Mouse (Mus musculus): ENCODE results near the gene Itgbl1. TPM values are rescaled to one million over a fixed set of nuclear protein-coding genes. Genes with fewer than 3 reads are reported as not detected.

The Itgbl1 gene
- polyA plus RNA-seq, 1 experiment, result not detected

DNA sequence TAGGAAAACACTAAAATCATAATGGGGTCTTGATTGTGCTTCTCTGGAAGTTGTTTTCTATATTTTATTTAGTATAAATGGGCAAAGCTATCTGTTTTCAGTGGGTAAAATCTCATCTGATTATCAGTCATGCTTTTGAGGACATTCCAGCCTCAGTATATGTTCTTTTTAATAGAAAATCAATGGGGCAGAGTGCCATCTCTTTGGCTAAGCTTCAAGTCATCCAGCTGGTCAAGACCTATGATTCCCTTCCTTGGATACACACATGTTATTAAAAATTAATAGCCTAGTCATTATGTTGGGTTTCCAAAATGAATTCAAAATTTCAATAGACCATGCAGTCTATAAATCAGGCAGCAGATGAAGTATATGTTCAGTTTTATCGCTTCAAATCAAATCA lies 204.8 kb downstream of the Itgbl1 start:
- no peaks in the 10 kb centered on the region for H3K27me3 ChIP-seq (ENCODE audit: control insufficient read depth)
- TF ChIP-seq TAL1 (IDR thresholded peaks at IDR 0.05; ENCODE audit: low read length) (no peak), GATA1 (IDR thresholded peaks at IDR 0.05; ENCODE audit: low read length) (no peak)
- H3K4me3 ChIP-seq (replicated peaks), result no peak overlapping the region
- no peaks in the 10 kb centered on the region for H3K36me3 ChIP-seq (ENCODE audit: control insufficient read depth)
- no peaks in the 10 kb centered on the region for H3K4me1 ChIP-seq (ENCODE audit: control insufficient read depth)
- H3K9me3 ChIP-seq (ENCODE audit: control insufficient read depth, low read length), result no peaks in the 10 kb centered on the region; the same call in 1 of the 2 replicates

GRCm38 (mm10) chr14:123865779-123866726 lies 206.3 kb downstream of the Itgbl1 start:
- TF ChIP-seq TAL1 (IDR thresholded peaks at IDR 0.05; ENCODE audit: low read length), result no peak
- H3K36me3 ChIP-seq (ENCODE audit: control insufficient read depth), result no peaks in the 10 kb centered on the region
- no peaks in the 10 kb centered on the region; the same call in 1 of the 2 replicates for H3K9me3 ChIP-seq (ENCODE audit: control insufficient read depth, low read length)
- no peak overlapping the region for H3K4me3 ChIP-seq (replicated peaks)
- no peaks in the 10 kb centered on the region for H3K27me3 ChIP-seq (ENCODE audit: control insufficient read depth)
- H3K4me1 ChIP-seq (ENCODE audit: control insufficient read depth), result no peaks in the 10 kb centered on the region

GRCm38 (mm10) chr14:123927903-123928302 lies 268.1 kb downstream of the Itgbl1 start:
- TF ChIP-seq TAL1 (IDR thresholded peaks at IDR 0.05; ENCODE audit: low read length) (no peak), GATA1 (IDR thresholded peaks at IDR 0.05; ENCODE audit: low read length) (no peak)
- no peak overlapping the region for H3K4me3 ChIP-seq (replicated peaks)
- peaks cover 3% of the 10 kb centered on the region; the same call in 1 of the 2 replicates for H3K9me3 ChIP-seq (ENCODE audit: control insufficient read depth, low read length)
- H3K27me3 ChIP-seq (ENCODE audit: control insufficient read depth), result no peaks in the 10 kb centered on the region
- no peaks in the 10 kb centered on the region for H3K4me1 ChIP-seq (ENCODE audit: control insufficient read depth)
- H3K36me3 ChIP-seq (ENCODE audit: control insufficient read depth), result no peaks in the 10 kb centered on the region

- Histone ChIP-seq H3K4me3 (replicated peaks) (no peak overlapping the region), H3K9me3 (ENCODE audit: control insufficient read depth, low read length) (no peaks in the 10 kb centered on the region), H3K36me3 (ENCODE audit: control insufficient read depth) (no peaks in the 10 kb centered on the region), H3K4me1 (ENCODE audit: control insufficient read depth) (no peaks in the 10 kb centered on the region), H3K27me3 (ENCODE audit: control insufficient read depth) (no peaks in the 10 kb centered on the region)
- TF ChIP-seq TAL1 (IDR thresholded peaks at IDR 0.05; ENCODE audit: low read length) (no peak), GATA1 (IDR thresholded peaks at IDR 0.05; ENCODE audit: low read length) (no peak)
Observed at GRCm38 (mm10) chr14:123966531-123966930, 306.8 kb downstream of the Itgbl1 start.

- no peaks in the 10 kb centered on the region for H3K4me1 ChIP-seq (ENCODE audit: control insufficient read depth)
- TF ChIP-seq TAL1 (IDR thresholded peaks at IDR 0.05; ENCODE audit: low read length) (no peak), GATA1 (IDR thresholded peaks at IDR 0.05; ENCODE audit: low read length) (no peak)
- H3K36me3 ChIP-seq (ENCODE audit: control insufficient read depth), result no peaks in the 10 kb centered on the region
Observed at GRCm38 (mm10) chr14:123967996-123968395, 308.2 kb downstream of the Itgbl1 start.

GRCm38 (mm10) chr14:123990591-123991195 lies 330.9 kb downstream of the Itgbl1 start:
- Histone ChIP-seq H3K9me3 (ENCODE audit: control insufficient read depth, low read length) (no peaks in the 10 kb centered on the region), H3K4me1 (ENCODE audit: control insufficient read depth) (no peaks in the 10 kb centered on the region), H3K27me3 (ENCODE audit: control insufficient read depth) (no peaks in the 10 kb centered on the region), H3K36me3 (ENCODE audit: control insufficient read depth) (no peaks in the 10 kb centered on the region), H3K4me3 (replicated peaks) (no peak overlapping the region)
- TF ChIP-seq TAL1 (IDR thresholded peaks at IDR 0.05; ENCODE audit: low read length), result no peak

More at GRCm38 (mm10) chr14:123967996-123968395, 308.2 kb downstream of the Itgbl1 start:
- no peaks in the 10 kb centered on the region for H3K9me3 ChIP-seq (ENCODE audit: control insufficient read depth, low read length)
- no peaks in the 10 kb centered on the region for H3K27me3 ChIP-seq (ENCODE audit: control insufficient read depth)
- H3K4me3 ChIP-seq (replicated peaks), result no peak overlapping the region

Other genes with a start within 250 kb of the Itgbl1 start
- gene Nalcn, start 32.8 kb upstream of the Itgbl1 start, polyA plus RNA-seq (2012), result not detected in 2 replicates

All from erythroblast, embryonic 14.5 days (primary cell).